Mouse (Mus musculus) small intestine, adult 2 months (tissue): ENCODE results near the gene Mapk8ip2. TPM values are rescaled to one million over a fixed set of nuclear protein-coding genes. Genes with fewer than 3 reads are reported as not detected.
A peak's percentile ranks its signal among the peaks of the same experiment; 100 is the strongest.
"Not testable (repeated sequence)": the region's sequence is repeated elsewhere in the genome, so short reads cannot be mapped to it uniquely, and the experiment has no call there.

Experiments used
- H3K27ac ChIP-seq: fragments of 200-500 bp; 2 replicates; pipeline ENCODE4 v1.5.1; 2012; ENCODE audit warnings: low read depth, low read length, control low read depth, inconsistent platforms; ENCODE audit not compliant: insufficient read depth
- H3K27me3 ChIP-seq: fragments of 200-500 bp; 2 replicates; pipeline ENCODE4 v1.6.1; 2012; ENCODE audit warnings: mild to moderate bottlenecking, moderate library complexity, low read length, inconsistent platforms; ENCODE audit not compliant: control insufficient read depth, insufficient read depth
- H3K36me3 ChIP-seq: fragments of 200-500 bp; 2 replicates; pipeline ENCODE4 v1.6.1; 2012; ENCODE audit warnings: mild to moderate bottlenecking, low read length, control low read depth, inconsistent platforms; ENCODE audit not compliant: control insufficient read depth, insufficient read depth
- H3K4me1 ChIP-seq: fragments of 200-500 bp; 2 replicates; pipeline ENCODE4 v1.6.1; 2012; ENCODE audit warnings: low read length, inconsistent platforms, mixed read lengths; ENCODE audit not compliant: control insufficient read depth, insufficient read depth, insufficient read length
- H3K4me3 ChIP-seq: fragments of 200-500 bp; 2 replicates; pipeline ENCODE4 v1.5.1; 2012; ENCODE audit warnings: low read depth, mild to moderate bottlenecking, control low read depth, inconsistent platforms, low read length, moderate library complexity
- CTCF ChIP-seq: fragments of 200-500 bp; IDR thresholded peaks from 2 replicates; pipeline ENCODE4 v1.5.1; 2012; ENCODE audit warnings: low read depth, mild to moderate bottlenecking, control low read depth, inconsistent platforms, low read length, moderate library complexity, mixed read lengths; ENCODE audit not compliant: insufficient replicate concordance, insufficient read length; ENCODE audit errors: extremely low read depth
- POLR2A ChIP-seq: fragments of 200-500 bp; IDR thresholded peaks from 2 replicates; pipeline ENCODE4 v1.6.1; 2012; ENCODE audit warnings: low read depth, mild to moderate bottlenecking, control low read depth, inconsistent platforms, low read length, moderate library complexity
- WGBS: fragments of 180-500 bp; shearing (Covaris S2); methylation state at CpG from one replicate; pipeline ENCODE4 v1.1.7; 2018; 5-methylcytosine and 5-hydroxymethylcytosine counted together
- polyA plus RNA-seq: library from polyadenylated mRNA; depleted of rRNA; stranded (reverse); fragments of >200 nt; gene quantifications from 2 replicates; pipeline ENCODE4 v1.2.3, GENCODE M21; 2012

The Mapk8ip2 gene
- polyA plus RNA-seq, 1 experiment, result 0.65 TPM

GRCm38 (mm10) chr15:89425711-89426121, 28.0 kb upstream of the Mapk8ip2 start, which contains the start of gene Cpt1b:
Cpt1b (minus strand) TSS chr15:89425863.
- no peak within 1 kb of the TSS for H3K27ac ChIP-seq
- WGBS, result 80% methylated on average over 6 of the region's 6 CpGs
- H3K4me3 ChIP-seq, result no peak within 1 kb of the TSS
- TF ChIP-seq POLR2A (no peak), CTCF (no peak)
- H3K4me1 ChIP-seq, result peaks cover 2% of the 10 kb centered on the region; the same call in 1 of the 2 replicates
- peaks cover 56% of the 10 kb centered on the region for H3K36me3 ChIP-seq
- H3K27me3 ChIP-seq, result no peaks in the 10 kb centered on the region

DNA sequence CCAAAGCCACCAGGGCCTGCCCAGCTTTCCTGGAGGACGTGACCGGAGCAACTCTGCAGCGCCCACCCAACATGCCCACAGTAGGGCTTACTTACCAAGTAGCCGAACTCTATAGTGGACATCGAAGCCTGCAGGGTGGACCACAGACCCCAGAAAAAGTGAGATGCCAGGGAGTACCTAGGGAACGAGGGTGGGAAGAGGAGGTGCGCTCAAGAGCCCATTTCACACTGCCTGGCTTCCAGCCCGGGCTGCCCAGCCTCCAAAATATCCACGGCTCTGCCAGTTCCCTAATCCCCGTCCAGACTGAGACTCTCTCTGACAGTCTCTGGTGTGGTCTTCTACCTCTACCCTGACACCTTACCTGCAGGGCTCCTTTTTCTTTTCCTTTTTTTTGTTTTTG, 27.0 kb upstream of the Mapk8ip2 start:
- 92% methylated on average over 10 of the region's 10 CpGs for WGBS
- peaks cover 48% of the 10 kb centered on the region for H3K36me3 ChIP-seq
- H3K4me1 ChIP-seq, result peaks cover 5% of the 10 kb centered on the region; the same call in 1 of the 2 replicates
- no peak overlapping the region for H3K27ac ChIP-seq
- H3K27me3 ChIP-seq, result no peaks in the 10 kb centered on the region
- no peak for TF ChIP-seq POLR2A
- no peak for TF ChIP-seq CTCF
- no peak overlapping the region for H3K4me3 ChIP-seq

DNA sequence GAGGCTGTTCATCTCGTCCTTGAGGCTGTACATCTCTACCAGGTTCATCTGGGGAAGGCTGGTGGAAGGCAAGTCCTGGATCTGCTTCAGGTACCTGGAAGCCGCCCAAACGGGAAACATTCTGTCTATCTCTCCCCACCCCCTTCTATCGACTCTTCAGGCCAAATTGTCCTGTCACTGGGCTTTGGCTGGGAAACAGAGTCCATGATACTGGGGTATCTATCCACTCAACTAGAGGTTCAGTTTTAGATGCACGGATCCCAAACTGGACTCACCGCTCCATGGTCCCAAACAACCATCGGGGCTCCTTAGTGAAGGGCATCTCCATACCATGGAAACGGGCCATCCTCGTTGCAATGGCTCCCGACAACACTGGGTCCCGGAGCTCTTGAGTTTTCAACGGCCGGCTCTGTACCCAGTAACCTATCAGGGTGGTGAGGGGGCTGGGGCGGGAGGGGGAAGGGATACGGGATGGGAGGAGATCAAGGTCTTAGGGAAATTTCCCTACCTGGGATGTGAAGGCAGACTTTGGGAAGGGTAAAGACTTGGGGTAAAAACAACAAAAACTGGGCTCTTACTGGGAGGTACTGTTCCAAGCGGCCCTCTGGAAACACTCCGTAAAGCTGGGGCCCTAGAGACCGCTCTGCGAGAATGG, 25.4 kb upstream of the Mapk8ip2 start:
- 86% methylated on average over 19 of the region's 19 CpGs for WGBS
- H3K27ac ChIP-seq, result 0 out of 2 replicates have a peak overlapping the region, but pooled peaks have one; percentile 69
- peaks cover 7% of the 10 kb centered on the region; the same call in 1 of the 2 replicates for H3K4me1 ChIP-seq
- peak overlapping the region; percentile 72 for H3K4me3 ChIP-seq
- no peaks in the 10 kb centered on the region for H3K27me3 ChIP-seq
- peaks cover 39% of the 10 kb centered on the region for H3K36me3 ChIP-seq
- TF ChIP-seq POLR2A (no peak), CTCF (no peak)

DNA sequence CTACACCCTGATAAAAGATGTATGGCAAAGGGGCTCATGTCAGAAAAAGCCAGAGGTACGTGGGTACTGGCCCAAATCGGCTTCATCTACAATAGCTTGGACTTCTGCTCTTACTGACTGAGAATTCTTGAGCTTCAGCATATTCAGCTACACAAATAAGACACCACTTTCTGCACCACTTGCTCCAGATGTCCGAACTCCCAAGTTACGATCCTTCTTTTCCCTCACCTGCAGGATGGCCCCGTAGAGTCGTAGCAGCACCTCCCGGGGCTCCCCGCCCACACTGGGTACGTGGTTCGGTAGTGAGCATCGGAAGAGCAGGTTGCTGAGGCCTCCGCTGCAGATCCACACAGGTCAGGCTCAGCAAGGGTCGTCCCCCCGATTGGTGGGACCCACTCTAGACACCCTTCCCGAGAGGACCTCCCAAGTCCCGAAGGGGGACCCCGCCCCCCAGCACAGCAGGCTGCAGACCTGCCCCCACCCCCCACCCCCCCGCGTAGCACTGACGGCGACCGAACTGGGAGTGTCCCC, 24.8 kb upstream of the Mapk8ip2 start:
- peak overlapping the region; percentile 72 for H3K4me3 ChIP-seq
- no peak for TF ChIP-seq CTCF
- no peak for TF ChIP-seq POLR2A
- peaks cover 37% of the 10 kb centered on the region for H3K36me3 ChIP-seq
- H3K27me3 ChIP-seq, result no peaks in the 10 kb centered on the region
- peak overlapping the region; percentile 69 for H3K27ac ChIP-seq
- H3K4me1 ChIP-seq, result peaks cover 7% of the 10 kb centered on the region; the same call in 1 of the 2 replicates
- 4% methylated on average over 22 of the region's 22 CpGs for WGBS

- Histone ChIP-seq H3K4me3 (peak within 1 kb of the TSS; percentile 72), H3K4me1 (peaks cover 11% of the 10 kb centered on the region; the same call in 1 of the 2 replicates), H3K36me3 (peaks cover 30% of the 10 kb centered on the region), H3K27ac (peak within 1 kb of the TSS; percentile 94), H3K27me3 (no peaks in the 10 kb centered on the region)
- under 1% methylated on average over 70 of the region's 70 CpGs for WGBS
- TF ChIP-seq POLR2A (peak; percentile 75), CTCF (no peak)
Measured at GRCm38 (mm10) chr15:89429352-89430221, 24.1 kb upstream of the Mapk8ip2 start, which contains the start of the genes C730034F03Rik, Gm44502 and Chkb. C730034F03Rik (plus strand) TSS chr15:89429589. Gm44502 (minus strand) TSS chr15:89429696. Chkb (minus strand) TSS chr15:89429908.

- Histone ChIP-seq H3K4me1 (peaks cover 11% of the 10 kb centered on the region; the same call in 1 of the 2 replicates), H3K27ac (peak overlapping the region; percentile 94), H3K27me3 (no peaks in the 10 kb centered on the region), H3K36me3 (peaks cover 28% of the 10 kb centered on the region), H3K4me3 (peak overlapping the region; percentile 72; the same call in 1 of the 2 replicates)
- WGBS, result 31% methylated on average over 6 of the region's 6 CpGs
- TF ChIP-seq CTCF (no peak), POLR2A (no peak)
Measured at GRCm38 (mm10) chr15:89430341-89430740, 23.4 kb upstream of the Mapk8ip2 start.

- not testable (repeated sequence) for H3K27me3 ChIP-seq, H3K4me3 ChIP-seq
- WGBS, result 42% methylated on average over 9 of the region's 9 CpGs
- peaks cover 11% of the 10 kb centered on the region; the same call in 1 of the 2 replicates for H3K4me1 ChIP-seq
- H3K36me3 ChIP-seq, result peaks cover 24% of the 10 kb centered on the region
- peak; percentile 9; the same call in 1 of the 2 replicates for TF ChIP-seq CTCF
- H3K27ac ChIP-seq, result peak overlapping the region; percentile 92
Measured at GRCm38 (mm10) chr15:89430771-89431170, 22.9 kb upstream of the Mapk8ip2 start.
